Mouse (Mus musculus) lung, adult 18-20 months (tissue): ENCODE data around the gene Fam71d.

Experiments used
- DNase-seq, 2 experiments: peaks; one replicate each; pipeline ENCODE4 v3.0.0; 2022; ENCODE audit warnings: mixed read lengths in 2 of 2

The Fam71d gene

DNA sequence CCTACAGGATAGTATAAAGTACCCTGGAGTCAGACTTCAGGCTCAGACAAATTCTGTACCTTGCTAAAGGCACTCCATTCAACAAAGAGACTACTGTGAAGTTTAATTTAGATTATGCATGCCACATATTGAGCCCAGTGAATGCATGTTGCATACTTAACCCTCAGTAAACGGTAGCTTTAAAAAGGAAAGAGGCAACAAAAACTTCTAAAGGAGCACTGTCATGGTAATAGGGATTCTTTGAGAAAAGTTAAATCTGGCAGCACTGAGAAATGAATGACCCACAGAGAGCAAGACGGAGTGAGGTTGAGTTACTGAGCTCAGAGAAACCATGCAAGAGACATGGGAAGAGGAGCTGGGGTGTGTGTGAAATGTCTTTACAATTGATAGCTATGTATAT lies 86.6 kb downstream of the Fam71d start:
- DNase-seq: no peak

- no peak for DNase-seq
Measured at GRCm38 (mm10) chr12:78778423-78779067, 87.2 kb downstream of the Fam71d start.
